Mouse (Mus musculus) skeletal muscle tissue, adult 2 months (tissue): ENCODE measurements around the gene Edaradd.
A peak's percentile ranks its signal among the peaks of the same experiment; 100 is the strongest.
"Not testable (repeated sequence)": the region's sequence is repeated elsewhere in the genome, so short reads cannot be mapped to it uniquely, and the experiment has no call there.

Experiments
- DNase-seq: peaks from one replicate; pipeline ENCODE4 v3.0.0-alpha.2; 2012; ENCODE audit warnings: low read depth, low spot score

The Edaradd gene

DNA sequence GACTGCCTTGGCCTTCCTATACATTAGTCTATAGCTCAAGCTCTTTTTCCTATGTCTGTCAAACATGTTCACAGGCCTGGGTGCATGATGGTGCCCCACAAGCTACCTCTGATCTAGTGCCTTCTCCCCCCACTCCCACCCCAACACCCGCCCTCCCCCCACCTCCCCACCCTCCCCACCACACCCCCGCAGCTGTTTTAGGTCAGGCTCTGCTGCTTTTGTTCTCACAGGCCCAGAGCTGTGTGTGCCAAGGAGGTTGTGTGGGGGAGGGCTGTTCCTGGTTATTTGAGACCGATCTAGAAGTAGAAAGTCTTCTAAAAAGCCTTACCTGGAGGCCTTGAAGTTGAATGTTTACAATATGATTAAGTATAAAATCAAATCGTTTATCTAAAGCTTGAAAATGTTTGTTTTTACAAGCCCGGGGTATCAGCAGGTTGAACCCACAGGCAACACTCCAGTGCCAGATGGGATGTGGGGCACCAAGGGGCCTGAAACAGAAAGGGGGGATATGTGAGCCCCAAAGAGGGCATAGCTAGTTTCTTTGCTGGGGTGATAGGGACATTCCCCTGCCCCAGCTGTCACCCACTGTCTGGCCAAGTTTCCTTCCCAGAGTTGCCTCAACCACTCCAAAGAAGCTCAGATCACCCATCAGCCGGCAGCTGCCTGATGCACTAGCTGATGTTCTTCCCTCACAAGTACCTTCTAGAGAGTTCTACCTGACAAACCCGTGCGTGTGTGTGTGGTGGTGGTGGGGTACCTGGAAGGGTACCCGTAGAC lies 8.9 kb downstream of the Edaradd start:
- no peak for DNase-seq

- DNase-seq, result no peak
These were observed 10.2 kb downstream of the Edaradd start for GRCm38 (mm10) chr13:12510032-12510431.

- no peak for DNase-seq
These were observed 12.8 kb downstream of the Edaradd start for GRCm38 (mm10) chr13:12507426-12507825.

DNA sequence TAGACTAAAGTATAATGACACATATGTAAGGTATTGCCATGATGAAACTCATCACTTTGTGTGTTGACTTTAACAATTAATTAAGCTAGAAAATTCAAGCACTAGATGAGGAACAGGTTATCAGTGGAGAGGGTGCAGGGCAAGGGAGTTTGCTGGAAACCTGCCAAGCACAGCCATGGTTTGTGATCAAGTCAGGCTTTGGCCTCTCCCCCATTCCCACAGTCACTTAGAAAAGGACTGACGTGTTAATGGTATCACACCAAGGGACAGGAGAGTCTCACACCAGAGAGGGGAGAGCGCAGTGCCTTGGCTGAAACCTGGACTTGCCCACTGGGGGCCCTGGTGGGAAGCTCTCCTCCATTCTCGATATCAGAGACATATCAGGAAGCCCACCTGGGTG lies 14.9 kb downstream of the Edaradd start:
- no peak for DNase-seq

GRCm38 (mm10) chr13:12503238-12503751 lies 16.9 kb downstream of the Edaradd start:
- no peak for DNase-seq

DNA sequence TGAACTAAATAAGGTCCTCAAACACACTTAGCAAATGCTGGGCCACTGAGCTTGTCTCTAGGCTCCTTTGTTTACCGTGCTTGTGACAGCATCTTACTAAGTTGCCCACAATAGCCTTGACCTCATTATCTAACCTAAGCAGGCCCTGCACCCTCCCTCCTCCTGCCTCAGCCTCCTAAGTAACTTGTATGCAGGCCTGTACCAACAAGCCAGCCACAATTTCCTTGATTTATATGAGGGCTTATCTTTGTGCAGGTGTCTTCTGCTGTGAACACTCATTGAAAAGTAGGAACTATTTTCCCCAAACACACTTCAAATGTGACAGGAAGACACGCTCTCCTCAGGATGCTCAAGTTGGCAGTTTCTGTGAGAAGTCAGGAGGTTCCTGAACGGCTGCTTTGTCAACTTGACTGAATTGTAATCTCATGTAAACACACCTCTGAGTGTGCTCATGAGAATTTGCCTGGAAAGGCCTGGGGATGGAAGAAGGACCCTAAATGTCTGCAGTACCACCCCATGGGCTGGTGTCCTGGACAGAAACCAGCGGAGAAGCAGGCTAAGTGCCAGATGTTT lies 17.5 kb downstream of the Edaradd start:
- no peak for DNase-seq

DNA sequence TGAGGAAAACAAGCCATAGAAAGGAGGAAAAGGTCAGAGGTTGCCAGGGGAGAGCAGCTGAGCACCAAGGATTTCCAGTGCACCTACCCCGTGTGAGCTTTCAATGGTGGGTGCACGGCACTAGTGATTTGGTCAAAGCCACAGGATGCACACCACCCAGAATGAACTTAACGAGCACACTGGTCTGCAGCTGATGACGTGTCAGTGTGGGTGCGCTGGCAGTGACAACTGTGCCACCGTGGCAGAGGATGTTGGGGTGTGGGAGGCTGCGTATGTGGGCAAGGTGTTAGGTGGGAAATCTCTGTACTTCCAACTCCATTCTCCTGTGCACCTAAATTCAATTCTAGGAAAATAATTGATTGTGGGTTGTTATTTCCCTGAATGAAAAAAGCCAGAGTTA lies 21.1 kb downstream of the Edaradd start:
- no peak for DNase-seq

GRCm38 (mm10) chr13:12497809-12498208 lies 22.4 kb downstream of the Edaradd start:
- DNase-seq, result no peak

DNA sequence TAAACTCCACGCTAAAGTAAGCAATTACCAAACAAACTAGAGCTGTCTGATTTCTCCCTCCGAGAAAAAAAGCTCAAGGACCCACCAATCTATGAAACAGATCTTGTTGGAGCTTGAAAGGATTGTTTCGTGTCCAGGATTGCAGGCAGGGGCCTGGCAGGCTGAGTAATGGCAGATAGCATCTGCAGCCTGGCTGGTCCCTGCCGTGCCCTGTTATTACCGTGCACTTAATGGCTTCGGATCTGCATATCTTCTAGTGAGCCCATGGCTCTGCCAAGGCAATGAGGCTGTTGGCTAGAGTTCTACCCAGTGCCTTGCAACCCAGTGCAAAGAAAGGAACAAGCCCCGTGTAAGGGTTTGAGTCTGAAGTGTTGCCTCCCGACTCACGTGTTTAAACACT lies 25.5 kb downstream of the Edaradd start:
- no peak for DNase-seq

- no peak for DNase-seq
These were observed 27.7 kb downstream of the Edaradd start for GRCm38 (mm10) chr13:12492515-12492914.

DNA sequence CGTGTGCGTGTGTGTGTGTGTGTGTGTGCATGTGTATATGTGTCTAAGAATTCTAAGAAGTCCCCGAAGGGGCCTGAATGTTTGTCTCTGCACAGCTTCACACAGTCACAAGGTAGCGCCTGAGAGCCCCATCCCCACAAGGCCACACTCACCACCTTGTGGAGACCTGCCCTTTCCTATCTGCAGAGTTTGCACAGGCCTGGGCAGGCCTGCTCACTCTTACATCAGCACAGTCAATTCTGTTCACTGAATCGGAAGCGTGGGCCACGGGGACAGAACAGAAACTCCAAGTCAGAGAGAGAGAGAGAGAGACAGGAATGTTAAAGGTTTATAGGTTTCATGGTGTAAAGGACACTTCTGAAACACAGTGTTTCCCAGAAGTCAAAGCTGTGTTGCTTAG lies 34.6 kb downstream of the Edaradd start:
- no peak for DNase-seq

DNA sequence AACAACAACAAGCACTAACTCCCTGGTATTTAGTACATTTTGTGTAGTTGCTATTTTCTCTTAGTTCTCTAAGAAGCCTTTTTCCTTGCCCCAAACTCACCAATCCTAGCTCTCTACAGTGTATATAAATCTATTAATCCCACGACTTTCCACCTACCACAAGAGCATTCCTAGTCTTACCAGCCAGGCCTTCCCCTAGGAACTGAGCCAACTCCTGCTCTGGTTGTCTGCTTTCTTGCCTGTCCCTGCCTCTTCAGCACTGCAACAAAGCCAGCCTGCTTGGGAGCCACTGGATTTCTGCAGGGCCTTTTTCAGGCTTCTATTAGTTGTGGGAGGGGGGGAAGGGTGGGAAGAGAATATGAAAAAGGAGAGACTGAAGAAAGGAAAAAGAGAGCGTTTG lies 35.0 kb downstream of the Edaradd start:
- no peak for DNase-seq

GRCm38 (mm10) chr13:12479802-12480201 lies 40.4 kb downstream of the Edaradd start:
- no peak for DNase-seq

- DNase-seq, result no peak
These were observed 41.9 kb downstream of the Edaradd start for GRCm38 (mm10) chr13:12478301-12478700.

GRCm38 (mm10) chr13:12476886-12477285 lies 43.4 kb downstream of the Edaradd start:
- DNase-seq, result no peak

DNA sequence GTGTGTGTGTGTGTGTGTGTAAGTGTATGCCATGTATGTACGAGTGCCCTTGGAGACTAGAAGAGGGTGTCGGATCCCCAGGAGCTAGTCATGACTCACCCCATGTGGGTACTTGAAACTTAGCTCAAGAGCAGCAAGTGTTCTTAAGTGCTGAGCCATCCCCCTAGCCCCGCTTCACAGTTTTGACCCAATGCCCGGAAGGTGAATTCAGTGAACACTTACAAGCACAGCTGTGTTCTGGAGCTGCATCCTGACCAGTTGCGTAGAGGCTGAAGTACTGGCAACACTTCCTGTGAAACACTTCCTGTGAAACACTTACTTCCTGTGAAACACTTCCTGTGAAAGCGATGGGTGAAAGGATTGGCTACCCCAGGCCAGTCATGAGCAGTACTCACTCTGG lies 45.0 kb downstream of the Edaradd start:
- DNase-seq, result no peak

DNA sequence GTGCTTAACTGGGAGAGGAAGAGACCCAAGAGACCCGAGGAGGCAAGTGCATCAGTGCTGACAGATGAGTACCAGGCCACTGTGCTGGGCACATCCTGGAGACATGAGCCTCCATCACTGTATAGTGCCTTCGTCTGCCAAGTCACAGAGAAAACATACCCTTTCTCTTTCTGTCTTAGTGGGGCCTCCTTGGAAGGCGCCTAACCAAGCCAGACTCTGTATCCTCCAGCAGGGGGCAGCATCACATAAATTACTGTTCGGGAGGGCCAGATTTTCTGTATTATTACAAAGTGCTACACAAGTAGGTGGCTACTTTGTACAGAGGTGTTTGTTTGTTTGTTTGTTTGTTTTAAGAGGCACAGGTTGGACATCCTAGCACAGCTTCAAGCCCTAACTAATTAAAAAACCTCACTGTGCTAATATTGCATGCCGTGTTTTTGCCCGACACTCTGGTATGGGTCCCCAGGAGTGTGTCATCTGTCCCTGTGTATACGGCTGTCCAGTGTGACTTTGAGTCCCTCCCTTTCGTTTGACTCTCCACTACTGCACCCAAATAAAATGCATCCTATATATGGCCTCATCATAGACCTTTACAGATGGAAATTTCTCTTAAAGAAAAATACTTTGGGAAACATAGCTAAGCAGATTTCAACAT lies 46.4 kb downstream of the Edaradd start:
- DNase-seq, result peak; percentile 24

DNA sequence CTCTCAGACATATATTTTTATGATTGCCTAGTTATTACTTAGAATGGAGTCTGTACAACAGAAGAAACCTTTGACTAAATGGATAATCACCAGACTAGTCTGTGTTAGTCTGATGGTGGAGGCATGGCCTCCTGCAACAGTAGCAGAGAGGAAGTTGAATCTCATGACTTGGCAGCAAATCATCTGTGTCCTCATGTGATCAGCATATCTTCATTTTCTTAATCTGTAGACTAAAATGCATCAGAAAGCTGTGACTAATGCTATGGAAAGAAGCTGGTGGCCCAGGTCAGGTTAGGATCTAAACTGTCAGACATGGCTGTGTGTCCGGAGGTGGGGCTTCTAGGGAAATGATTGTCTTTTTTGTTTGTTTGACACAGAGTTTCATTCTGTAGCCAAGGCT lies 51.8 kb downstream of the Edaradd start:
- peak; percentile 24 for DNase-seq

DNA sequence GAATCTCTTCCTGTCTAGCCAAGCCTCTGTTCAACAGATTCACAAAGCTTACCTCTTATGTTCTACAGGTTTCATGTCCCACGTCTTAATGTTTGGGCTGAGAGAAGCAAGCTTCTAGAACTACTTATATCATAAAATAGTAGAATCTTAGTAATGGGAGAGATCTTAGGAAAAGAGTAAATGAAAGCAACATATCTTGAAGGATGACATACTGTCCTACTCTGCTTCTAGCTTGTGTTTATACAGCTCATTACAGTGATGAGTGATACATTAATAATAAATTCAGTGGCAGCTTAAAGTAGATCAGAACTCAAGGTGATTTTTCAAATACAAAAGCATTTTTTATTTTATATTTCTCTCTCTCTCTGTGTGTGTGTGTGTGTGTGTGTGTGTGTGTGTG lies 55.4 kb downstream of the Edaradd start, which contains the start of gene Lgals8:
Gene Lgals8, minus strand, starts transcription at position 101 of the 400 bp plus-strand sequence.
- no peak for DNase-seq

DNA sequence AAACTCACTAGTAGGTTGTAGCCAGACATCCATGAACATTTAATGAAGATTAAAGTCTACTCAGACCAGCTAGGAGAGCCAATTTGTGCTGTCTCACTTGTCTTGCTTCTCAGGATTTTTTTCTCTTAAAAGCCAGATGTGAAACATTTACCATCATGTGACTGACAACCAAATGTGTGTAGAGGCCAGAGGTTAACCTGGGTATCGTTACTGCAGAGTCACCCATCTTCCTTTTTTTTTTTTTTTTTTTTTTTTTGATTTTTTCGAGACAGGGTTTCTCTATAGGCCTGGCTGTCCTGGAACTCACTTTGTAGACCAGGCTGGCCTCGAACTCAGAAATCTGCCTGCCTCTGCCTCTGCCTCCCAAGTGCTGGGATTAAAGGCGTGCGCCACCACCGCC lies 56.1 kb downstream of the Edaradd start:
- DNase-seq, result not testable (repeated sequence)

DNA sequence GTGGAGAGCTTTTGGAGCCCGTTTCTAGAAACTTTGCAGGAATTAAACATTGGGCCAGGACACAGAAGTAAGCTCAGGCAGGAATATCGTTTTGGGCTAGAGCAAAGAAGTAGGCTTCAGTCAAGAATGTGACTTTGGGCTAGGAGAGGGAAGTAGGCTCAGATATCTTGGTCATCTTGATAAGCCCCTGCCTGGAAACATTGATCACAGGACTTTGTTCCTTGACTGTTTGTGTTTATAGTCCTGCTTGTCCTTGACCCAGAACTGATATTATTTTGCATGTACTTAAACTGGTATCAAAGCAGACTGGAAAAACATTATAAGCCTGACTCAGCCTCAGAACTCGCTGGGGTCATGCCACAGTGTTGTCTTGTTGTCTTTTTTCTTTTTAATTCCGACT lies 57.6 kb downstream of the Edaradd start:
- no peak for DNase-seq

GRCm38 (mm10) chr13:12461730-12462119 lies 58.5 kb downstream of the Edaradd start:
- peak; percentile 22 for DNase-seq
